Mouse (Mus musculus): ENCODE measurements around the gene 2510009E07Rik.

DNA sequence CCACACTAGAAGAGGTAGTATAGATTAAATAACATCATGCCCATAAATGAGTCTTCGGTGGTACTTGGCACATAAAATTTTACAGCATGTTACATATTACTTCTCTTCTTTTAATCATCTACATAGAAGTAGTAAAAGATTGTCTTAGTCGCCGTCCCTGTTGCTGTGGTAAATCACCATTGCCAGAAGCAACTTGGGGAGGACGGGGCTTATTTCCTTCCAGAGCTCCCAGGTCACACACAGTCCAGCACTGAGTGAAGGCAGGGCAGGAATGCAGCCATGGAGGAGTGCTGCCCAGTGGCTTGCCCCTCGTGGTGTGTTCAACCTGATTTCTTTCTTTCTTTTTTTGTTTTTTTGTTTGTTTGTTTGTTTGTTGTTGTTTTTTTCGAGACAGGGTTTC is 90.1 kb downstream of the 2510009E07Rik start:
- TF ChIP-seq CTCF (IDR thresholded peaks at IDR 0.05; ENCODE audit: extremely low read depth, insufficient read depth, low read length), result no peak
- no peak for TF ChIP-seq POLR2A (IDR thresholded peaks at IDR 0.05; ENCODE audit: extremely low read depth, insufficient read depth, low read length)

Data from cortical plate, adult 2 months (tissue).